Mouse (Mus musculus) heart, adult 18-20 months (tissue): ENCODE measurements at regions not wholly inside any gene's neighbourhood (a gene's known extent, or its start where the extent isn't known, plus 50 kb on each side); places are given as distances from the start of the nearest gene placed in this dataset.

Experiments
- DNase-seq, 2 experiments: peaks; one replicate each; pipeline ENCODE4 v3.0.0; 2021 to 2022; ENCODE audit warnings: mixed read lengths in 1 of 2

GRCm38 (mm10) chr1:183717060-183717459, 296.0 kb upstream of the Dusp10 start:
- no peak for DNase-seq

DNA sequence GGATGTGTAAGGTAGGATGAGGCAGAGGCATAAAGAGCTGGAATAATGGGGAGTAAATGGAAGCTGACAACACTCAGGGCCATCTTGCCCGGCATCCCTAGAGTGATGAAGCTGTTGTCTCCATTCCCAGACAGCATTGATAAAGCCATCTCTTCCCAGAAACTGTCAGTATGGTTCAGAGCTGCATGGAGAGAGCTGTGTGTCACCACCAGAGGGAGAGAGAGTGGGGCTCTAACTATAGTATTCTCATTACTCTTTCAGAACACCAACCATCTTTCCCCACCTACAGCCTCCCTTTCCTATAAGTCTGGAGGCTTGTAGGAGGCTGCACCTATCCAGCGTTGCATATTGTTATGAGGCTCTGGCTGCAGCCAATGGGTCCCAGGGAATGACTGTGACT, 264.0 kb upstream of the Dusp10 start:
- no peak for DNase-seq

DNA sequence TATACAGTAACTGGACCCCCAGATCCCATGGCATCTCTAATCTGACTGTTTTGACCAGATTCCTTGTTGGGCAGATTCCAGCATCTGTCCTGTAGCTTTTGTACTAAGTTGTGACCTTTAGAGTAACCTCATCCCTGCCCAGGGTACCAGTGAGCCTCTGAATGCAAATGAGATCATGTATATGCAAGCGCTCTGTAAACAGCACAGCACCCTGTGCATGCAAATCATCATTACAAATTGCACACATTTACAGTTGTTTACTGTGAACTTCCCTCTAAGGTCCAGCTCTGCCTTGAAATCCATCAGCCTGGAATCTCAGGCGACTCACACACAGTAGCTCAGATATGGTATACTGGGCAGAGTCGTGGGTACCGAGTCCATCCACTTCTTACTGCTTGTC, 258.6 kb upstream of the Dusp10 start:
- DNase-seq, result no peak

GRCm38 (mm10) chr1:183756716-183757115, 256.4 kb upstream of the Dusp10 start:
- DNase-seq, result no peak

DNA sequence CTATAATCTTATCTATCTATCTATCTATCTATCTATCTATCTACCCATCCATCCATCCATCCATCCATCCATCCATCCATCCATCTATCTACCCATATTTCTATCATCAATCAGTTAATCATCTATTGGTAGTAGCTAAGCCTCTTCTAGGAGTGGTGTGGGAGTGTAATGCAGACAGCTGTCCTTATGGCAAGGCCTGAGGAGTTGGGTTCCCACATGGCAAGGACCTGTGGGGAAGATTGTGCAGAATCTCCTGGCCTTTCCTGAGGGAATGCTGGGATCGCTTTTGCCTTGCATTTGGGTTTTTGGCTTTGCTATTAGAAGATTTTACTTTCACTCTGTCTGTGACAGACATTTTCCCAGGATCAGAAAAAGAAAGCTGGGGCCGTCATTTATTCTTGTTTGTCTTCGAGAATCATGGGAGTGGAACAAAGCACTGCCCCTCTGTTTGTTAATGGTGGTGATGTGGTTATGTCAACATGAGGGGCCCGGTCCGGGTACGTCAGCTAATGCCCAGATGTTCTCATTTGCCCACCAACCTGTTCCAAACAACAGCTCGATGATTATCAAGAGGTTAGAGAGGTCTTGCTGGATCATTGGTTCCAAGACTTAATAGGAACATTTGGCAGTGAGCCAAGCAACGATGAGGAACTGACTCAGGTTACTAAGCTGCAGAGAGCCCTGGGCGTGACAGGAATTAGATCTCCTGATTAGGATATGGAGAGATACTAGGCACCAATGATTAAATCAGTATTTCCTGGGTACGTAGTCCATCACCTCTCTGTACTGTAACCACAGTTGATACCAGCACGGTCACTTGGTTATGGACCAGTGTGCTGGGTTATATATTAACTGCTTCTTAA, 249.0 kb upstream of the Dusp10 start:
- DNase-seq, result no peak

DNA sequence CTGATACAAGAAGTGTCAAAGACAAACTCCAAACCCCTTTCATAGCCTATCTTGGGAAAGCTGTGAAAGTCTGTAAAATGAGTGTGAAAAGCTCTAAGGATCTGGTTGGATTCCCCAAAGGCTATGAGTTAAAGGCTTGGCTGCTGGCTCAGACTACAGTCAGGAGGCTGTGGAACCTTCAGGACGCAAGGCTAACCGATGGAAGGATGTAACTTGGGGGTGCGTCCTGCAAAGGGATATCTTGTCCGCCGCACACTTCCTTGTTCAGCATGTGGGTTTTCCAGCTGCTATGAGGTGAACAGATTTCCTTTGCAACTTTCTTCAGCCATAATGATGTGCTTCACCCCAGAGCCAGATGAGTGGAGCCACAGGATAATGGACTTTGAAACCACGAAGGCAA, 240.3 kb upstream of the Dusp10 start:
- no peak for DNase-seq

DNA sequence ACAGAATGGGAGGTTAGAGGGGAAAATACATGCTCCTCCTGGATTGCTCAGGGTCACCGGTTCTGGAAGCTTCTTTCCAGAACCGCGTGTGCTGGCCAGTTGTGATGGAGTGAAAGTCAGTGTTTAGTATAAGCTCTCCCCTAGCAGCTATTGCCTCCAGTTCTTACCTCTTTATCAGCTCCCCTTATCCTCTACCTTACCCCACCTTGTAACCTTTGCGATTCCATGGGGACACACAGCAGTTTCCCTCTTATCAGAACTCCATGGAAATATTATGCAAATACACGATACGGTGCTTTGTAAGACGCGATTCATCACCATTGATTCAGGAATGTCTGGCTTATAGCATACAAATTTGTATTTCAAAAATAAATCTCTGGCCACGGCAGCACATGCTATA, 232.9 kb upstream of the Dusp10 start:
- DNase-seq, result no peak

GRCm38 (mm10) chr1:183780779-183781178, 232.3 kb upstream of the Dusp10 start:
- DNase-seq, result no peak

DNA sequence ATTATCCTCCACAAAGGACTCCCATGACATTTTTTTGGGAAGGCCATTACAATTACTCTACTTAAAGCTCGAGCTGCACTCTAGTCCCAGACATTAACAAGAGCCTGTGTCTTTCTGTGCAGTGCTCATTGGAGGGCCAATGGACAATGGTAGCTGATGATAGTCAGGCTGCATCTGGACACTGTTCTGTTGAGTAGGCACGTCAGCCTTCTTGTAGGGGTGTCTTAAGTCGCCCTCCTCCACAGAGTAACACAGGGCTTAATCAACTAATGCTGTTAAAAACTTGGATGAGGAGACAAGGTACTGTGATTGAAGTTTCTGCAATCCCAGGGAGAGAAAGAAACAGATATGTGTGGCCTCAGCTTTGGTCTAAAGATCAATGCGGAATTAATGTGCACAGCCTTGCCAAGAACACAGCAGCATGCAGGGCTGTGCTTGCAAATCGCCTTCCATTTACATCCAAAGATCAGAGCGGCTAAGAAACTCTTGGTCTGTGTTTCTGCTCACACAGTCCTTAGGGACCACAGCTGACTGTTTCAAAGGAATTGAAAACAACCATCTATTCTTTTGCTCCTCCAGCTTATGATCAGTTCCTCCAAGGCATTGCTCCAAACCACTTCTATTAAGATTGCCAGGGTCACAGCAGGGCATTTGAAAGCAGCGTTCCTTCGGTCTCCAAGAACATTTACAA, 229.5 kb upstream of the Dusp10 start:
- peak in 1 of 2 experiments; percentile 27 for DNase-seq

DNA sequence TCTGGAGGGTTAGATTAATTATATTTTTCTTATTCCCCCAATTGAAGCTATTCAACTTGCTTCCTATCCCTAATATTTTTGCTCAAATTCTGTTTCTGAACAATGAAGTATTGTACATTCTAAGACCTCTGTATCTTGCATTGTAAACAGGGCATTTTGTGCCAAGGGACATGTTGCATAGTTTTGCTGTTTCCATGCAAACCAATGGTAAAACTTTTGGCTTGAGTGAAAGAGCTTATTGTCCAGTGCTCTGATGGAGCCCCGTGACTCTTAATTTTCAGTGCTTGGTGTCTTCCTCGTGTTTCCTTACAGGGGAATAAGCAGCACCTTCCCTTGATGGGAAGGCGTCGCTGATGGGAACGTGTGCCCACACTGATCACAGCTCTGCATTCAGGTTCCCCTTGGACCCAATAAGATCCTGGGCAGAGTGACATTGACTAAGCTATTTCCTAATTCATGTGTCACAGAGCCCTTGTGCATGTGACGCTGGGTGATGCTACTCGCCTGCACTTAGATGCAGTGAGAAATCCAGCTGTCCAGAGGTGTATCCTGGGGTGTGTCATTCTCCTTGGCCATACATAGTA, 220.8 kb upstream of the Dusp10 start:
- DNase-seq, result no peak

GRCm38 (mm10) chr1:183793324-183793723, 219.8 kb upstream of the Dusp10 start:
- DNase-seq, result no peak

- DNase-seq, result peak in 1 of 2 experiments; percentile 11
These were observed 219.1 kb upstream of the Dusp10 start for GRCm38 (mm10) chr1:183793913-183794445.

DNA sequence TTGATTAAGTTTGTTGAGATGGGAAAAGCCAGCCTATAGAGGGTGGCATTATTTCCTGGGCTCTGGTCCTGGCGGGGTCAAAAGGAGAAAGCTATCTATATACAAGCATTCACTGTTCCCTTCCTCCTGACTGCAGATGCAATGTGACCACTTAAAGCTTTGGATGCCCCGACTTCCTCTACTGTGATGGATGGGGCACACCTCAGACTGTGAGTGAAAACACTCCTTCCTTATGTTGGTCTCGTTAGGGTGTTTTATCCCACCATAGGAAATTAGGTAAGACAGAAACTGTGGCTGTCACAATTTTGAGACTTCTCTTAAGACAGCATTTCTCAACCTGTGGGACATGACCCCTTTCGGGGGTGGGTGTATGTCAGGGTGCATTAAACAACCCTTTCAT, 210.8 kb upstream of the Dusp10 start:
- no peak for DNase-seq

GRCm38 (mm10) chr1:183803357-183803756, 209.7 kb upstream of the Dusp10 start:
- peak; percentile 28 to 38 for DNase-seq

DNA sequence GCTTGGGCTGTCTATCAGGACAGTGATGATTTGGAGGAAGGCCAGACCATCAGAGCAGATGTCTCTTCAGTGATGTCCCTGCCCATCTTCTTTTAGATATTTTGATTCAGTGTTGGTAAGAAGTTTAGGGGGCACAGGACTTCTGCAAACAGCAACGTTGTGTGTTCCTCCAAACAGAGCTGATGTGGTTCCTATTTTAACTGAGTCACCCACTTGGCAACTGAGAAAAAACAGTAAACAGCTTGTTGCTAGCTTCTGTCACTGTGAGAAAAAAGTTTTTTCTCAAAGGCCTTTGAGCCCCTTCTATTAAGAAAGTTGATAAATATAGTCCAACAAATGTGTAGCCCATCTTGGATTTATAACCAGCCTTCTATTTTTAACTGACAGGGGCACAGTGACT, 209.3 kb upstream of the Dusp10 start:
- DNase-seq, result peak in 1 of 2 experiments; percentile 30

- no peak for DNase-seq
These were observed 208.8 kb upstream of the Dusp10 start for GRCm38 (mm10) chr1:183804295-183804694.

- no peak for DNase-seq
These were observed 206.0 kb upstream of the Dusp10 start for GRCm38 (mm10) chr1:183806864-183807730.

DNA sequence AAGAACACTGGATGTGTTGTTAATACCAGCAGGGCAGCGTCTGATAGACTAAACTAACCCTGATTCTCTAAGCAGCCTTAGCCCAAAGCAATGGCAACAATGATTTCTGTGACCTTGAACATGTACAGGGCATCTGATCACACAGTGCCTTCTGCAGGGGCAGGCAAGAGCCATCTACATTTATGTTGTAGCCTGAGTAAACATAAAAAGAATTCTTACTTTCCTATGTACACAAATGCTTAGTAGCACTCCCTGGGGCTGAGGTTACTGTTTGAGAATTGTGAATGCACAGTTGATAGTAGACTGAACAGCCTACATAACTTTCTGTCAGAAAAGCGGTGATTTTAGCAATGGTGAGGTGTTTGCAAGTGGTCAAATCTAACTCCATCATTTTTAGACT, 204.9 kb upstream of the Dusp10 start:
- DNase-seq, result no peak

DNA sequence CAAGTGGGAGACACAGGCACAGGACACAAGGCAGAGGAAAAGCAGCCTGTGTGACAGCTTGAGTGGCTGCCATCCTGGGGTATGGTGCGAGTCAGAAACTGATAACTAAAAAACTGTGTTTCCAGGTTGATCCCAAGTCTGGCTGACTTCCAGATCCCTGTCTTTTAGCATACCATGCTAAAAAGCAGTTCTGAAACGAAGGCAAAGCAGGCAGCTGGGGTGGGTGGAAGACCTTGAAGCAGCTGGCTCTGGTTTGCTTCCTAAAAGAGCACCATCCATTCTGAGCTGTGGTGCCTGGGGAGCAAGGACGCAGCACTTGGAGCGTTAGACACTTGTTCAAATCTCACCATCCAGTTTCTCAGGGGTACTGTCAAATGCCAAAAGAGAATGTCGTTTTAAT, 192.5 kb upstream of the Dusp10 start:
- no peak for DNase-seq

DNA sequence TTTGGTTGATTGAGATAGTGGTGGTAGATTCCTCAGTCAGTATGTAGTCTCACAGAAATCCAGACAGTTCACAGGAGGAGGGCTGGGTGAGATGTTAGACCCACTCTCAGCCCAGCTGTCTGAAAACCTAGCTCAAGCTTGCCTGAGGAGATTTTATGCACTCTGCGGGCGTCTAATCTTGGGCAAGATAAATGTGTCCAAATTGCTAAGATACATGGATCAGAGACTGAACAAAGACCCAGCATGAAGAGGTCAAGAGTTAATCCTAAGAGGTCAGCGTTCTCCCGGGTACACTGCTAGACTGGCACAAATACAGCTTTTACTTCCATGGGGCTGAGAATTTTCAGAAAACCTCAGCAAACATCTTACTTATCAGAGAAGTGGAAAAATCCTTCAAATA, 186.8 kb upstream of the Dusp10 start:
- DNase-seq, result no peak

DNA sequence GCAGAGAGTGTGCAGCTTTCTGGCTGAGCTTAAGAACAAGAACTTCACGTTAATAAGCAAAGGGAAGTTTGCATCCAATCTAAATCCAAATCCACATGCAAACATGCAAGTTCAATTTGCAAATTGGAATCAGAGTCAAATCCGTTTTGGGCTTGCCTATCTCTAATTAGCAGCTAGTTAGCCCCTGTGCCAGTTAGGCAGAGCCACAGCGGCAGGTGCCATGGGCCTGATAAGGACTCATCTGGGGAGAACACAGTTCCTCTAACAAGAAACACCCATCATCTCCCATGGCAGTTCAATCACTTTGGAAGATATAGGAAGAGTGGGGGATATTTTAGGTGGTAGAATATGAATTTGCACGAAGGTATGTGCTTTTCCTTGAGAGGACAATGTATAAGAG, 168.0 kb upstream of the Dusp10 start:
- DNase-seq, result no peak
